Mouse (Mus musculus) lung, postnatal 14 days (tissue): ENCODE data around the gene Efcab5.
A peak's percentile ranks its signal among the peaks of the same experiment; 100 is the strongest.
"Not testable (repeated sequence)": the region's sequence is repeated elsewhere in the genome, so short reads cannot be mapped to it uniquely, and the experiment has no call there.

ENCODE experiments used
- DNase-seq: peaks from one replicate; pipeline ENCODE4 v3.0.0; 2021

Gene Efcab5

DNA sequence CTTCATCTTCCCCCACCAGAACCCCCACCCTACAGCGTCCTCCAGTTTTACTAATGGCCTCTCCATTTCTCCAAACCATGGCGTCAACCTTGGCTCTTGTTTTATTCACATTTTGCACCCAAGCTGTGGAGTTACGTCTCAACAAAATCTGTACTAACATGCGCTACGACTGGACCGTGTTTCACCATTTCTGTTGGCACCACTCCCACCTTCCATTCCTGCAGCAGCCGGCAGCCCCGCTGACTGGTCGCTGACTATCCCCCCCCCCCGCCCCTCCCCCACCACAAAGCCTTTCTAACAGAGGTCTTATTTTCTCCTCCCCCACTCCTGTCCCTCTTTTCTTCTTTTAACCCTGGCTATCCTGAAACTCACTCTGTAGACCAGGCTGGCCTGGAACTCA, 93.6 kb downstream of the Efcab5 start:
- peak; percentile 51 for DNase-seq

GRCm38 (mm10) chr11:77094136-77094535, 94.6 kb downstream of the Efcab5 start:
- DNase-seq = no peak

GRCm38 (mm10) chr11:77093208-77093607, 95.6 kb downstream of the Efcab5 start:
- peak; percentile 66 for DNase-seq

DNA sequence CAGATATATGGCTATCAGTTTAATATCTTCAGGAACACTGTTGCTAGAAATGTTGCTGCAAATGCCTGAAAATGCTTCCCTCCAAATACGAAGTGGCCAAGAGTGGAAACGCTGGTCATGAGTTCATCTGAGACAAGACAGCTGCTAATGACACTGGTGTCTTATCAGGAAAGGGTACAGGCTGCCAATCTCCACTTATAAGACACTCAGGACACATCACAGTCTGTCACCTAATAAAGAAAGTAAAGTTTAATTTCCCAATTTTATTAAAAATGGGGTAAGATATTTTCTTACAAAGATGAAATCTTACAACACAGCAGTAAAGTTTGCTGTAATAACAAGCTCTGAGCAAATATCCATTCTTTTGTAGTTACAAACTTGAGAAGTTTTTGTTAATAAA, 99.6 kb downstream of the Efcab5 start:
- no peak for DNase-seq

- DNase-seq = no peak
Observed at GRCm38 (mm10) chr11:77087004-77087403, 101.8 kb downstream of the Efcab5 start.

- DNase-seq = no peak
Observed at GRCm38 (mm10) chr11:77084001-77084682, 104.6 kb downstream of the Efcab5 start.

GRCm38 (mm10) chr11:77079361-77079760, 109.4 kb downstream of the Efcab5 start:
- DNase-seq = no peak

DNA sequence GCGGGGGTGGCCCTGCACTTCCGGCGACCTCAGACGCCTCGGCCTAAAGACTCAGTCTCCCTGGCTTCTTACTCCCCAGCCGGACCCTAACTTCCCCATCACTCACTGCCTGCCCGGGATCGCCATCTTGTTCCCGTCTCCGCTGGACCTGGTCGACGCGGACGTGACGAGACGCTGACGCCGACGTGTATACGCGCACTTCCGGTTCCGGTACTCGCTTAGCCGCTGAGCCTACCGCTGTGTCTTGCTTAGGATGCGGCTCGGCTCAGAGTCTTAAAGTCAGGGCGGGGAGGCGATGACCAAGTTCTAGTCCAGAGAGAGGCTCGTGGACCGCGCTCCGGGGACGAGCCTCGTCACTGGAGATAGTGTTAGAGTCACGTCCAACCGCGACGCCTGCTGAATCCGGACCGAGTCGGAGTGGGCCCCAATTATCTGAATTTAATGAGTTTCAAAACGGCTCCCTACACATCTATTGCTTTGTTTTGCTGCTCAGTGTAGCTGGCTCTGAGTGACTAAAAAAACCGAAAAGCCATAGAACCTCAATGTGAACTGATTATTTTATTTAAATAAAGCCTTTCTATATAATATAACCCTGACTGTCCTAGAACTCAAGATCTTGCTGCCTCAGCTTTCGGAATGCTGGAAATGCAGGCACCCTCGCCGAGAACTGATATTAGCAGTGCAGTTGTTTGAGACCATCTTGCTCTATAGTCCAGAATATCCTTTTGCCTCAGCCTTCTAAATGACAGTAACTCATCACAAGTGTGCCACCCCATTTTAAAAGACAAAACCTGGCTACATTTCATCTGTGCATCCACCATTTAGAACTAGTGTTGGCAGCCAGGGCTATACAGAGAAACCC, 110.3 kb downstream of the Efcab5 start, which contains the start of gene Nsrp1:
Nsrp1 (minus strand) TSS at position 163 of the 862 bp plus-strand sequence.
- DNase-seq = peak; percentile 93

GRCm38 (mm10) chr11:77077792-77078191, 111.0 kb downstream of the Efcab5 start:
- peak; percentile 18 for DNase-seq

- DNase-seq = not testable (repeated sequence)
Observed at GRCm38 (mm10) chr11:77077331-77077730, 111.4 kb downstream of the Efcab5 start.

DNA sequence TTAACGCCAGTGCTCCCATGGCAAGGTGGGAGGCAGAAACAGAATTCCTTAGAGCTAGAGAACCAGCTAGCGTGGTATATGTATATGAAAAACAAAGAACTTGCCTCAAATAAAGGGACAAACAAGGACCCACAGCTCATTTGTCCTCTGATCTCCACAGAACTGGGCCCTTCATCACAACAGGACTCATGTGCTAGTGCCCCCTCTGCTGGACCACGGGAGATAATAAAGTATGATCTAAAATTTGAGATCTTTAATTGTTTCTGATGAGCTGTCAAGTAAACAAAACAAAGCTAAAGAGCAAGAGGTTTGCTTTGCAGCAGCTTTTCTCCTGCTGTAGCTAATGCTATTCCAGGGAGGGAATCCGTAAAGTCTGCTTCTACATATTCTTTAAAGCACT, 118.0 kb downstream of the Efcab5 start:
- peak; percentile 41 for DNase-seq

- DNase-seq = no peak
Observed at GRCm38 (mm10) chr11:77068825-77069224, 119.9 kb downstream of the Efcab5 start.

DNA sequence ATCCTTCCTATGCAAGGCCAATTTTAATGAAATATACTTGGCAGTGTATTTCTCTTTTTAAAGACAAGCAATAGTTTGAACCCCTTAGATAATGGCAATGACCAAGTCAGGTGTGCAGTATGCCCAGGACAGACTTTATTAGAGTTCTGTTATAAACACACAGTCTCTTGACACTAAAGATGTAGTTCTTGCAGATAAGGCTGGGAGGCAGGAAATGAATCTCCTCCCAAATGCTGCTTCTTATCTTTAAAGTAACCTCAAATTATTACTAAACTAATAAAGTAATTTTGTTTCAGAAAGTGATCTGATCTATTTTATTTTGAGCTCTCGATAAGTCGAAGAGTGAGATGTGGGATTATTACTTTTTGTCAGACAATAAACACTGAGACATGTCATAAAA, 125.4 kb downstream of the Efcab5 start:
- DNase-seq = no peak

- DNase-seq = no peak
Observed at GRCm38 (mm10) chr11:77061951-77062350, 126.8 kb downstream of the Efcab5 start.

DNA sequence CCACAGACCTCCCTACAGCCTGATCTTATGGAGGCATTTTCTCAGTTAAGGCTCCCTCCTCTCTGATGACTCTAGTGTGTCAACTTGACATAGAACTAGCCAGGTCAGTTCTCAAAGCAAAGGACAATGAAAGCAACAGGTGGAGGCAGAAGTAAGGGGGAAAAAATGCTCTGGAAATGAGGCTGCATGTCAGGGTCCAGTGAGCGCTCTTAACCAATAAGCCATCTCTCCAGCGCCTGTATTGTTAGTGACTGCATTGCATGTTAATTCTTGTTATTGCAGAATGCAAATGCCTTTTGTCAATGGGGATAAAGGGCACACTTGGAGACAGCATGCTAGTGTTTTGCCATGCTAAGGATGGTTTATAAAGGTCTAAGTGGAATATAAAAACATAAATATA, 146.0 kb downstream of the Efcab5 start:
- no peak for DNase-seq

DNA sequence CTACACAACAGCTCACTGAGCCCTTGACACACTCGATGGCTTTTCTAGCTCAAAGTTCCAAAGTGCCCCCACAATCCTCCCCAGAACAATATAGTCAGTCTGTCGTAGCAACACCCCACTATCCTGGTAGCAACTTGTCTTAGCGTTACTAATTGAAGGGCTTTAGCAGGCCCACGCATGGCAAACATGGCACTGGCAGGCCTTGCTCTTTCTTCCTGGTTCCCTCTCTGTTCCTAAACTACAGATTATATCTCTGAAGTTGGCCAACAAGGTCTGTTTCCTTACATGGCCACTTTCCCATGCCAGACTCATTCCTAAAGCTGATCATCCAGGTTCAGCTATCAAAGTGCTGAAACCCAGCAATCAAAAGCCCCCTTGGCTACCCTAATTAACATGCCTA, 146.9 kb downstream of the Efcab5 start:
- DNase-seq = no peak
